Mouse (Mus musculus): Measurements from ENCODE around the gene Cilp2.

- TF ChIP-seq POLR2A (IDR thresholded peaks at IDR 0.05; ENCODE audit: control insufficient read depth, low read depth, low read length) (no peak), CTCF (IDR thresholded peaks at IDR 0.05; ENCODE audit: control insufficient read depth, insufficient read depth, insufficient replicate concordance, low read depth, low read length) (no peak)
Measured at GRCm38 (mm10) chr8:69863387-69864020, 24.0 kb downstream of the Cilp2 start.
